Mouse (Mus musculus) 3T3-L1 (cell line): ENCODE data around the gene Wdr31.

Experiments
- DNase-seq: peaks from one replicate; pipeline ENCODE4 v3.0.0-alpha.2; 2015; ENCODE audit warnings: low read depth, low spot score

The Wdr31 gene

GRCm38 (mm10) chr4:62470598-62471051 lies at the start of gene Wdr31:
Gene Wdr31 (minus strand): TSS chr4:62470896.
- DNase-seq, result peak; percentile 64

DNA sequence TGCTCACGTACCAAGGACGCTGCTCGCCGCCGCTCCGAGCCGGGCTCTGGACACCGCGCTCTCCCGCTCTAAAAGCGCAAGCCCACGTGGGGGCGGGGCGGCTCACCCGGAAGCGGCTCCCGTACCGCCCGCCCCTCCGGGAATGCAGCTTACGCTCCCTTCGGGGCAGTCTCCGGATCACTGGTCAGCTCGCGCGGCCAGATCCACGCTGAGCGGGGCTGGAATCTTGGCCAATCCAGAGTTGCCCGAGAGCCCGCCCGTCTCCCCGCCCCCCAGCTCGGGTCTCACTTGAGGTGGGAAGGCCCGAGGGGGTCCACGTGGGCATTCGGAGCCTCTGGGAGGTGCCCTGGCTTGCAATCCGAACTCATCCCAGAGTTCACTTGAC lies 49.1 kb upstream of the Wdr31 start, which contains the start of gene Alad:
TSS of gene Alad (minus strand) at position 70 of the 385 bp plus-strand sequence.
- peak; percentile 95 for DNase-seq

- no peak for DNase-seq
Measured at GRCm38 (mm10) chr4:62519122-62519848, 48.6 kb upstream of the Wdr31 start.

DNA sequence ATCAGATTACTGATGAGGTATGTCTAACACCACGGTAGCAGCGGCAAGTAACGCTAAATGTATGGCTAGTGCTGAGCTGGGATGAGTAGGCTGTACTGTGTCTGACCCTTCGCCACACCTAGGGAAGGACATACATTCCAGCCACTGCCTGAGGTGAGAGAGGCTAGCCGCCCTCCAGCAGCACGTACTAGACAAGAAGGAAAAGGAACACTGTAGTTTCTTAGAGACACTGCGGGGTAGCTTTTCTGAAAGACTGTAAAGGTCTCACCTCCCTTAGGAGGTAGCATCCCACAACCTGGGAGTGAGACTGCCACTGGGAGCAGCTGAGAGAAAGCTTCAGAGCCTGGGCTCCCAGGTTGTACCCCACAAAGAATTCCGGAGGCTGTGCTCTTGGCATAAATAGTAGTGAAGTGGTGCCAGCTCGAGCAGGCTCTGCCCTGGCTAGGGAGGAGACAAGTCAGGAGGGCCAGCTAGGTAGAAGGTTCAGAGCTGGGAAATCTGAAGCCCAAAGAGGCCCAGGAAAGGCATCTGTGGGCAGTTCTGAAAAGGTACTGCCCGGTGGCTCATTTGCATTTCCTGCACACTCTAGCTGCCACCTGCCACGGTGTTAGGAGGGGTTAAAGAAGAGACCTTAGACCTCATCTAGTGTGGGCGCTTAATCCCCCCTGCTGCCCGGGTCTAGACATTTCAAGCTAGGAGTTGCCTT lies 47.9 kb upstream of the Wdr31 start:
- no peak for DNase-seq

GRCm38 (mm10) chr4:62517538-62518415 lies 47.1 kb upstream of the Wdr31 start:
- peak; percentile 54 for DNase-seq

DNA sequence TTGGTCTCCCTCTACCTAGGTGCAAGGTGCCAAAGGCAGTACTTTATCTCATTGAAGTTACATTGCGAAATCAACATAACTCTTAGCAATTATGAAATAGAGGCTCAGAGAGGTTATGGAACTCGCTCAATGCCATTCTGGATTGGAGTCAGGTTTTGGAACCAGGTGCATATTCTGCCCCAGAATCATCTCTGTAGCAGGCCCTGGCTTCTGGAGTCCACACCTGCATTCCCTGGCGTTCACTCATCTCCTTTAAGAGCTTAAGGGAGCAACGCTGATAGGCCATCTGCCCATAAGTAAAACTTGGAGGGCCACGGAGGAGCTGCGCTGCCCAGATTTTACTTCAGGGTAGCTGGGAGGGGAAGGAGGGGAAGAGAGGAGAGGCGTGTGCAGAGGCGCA lies 46.4 kb upstream of the Wdr31 start:
- DNase-seq, result no peak

- DNase-seq, result no peak
Measured at GRCm38 (mm10) chr4:62516579-62516978, 45.9 kb upstream of the Wdr31 start.

GRCm38 (mm10) chr4:62516079-62516478 lies 45.4 kb upstream of the Wdr31 start:
- DNase-seq, result no peak

DNA sequence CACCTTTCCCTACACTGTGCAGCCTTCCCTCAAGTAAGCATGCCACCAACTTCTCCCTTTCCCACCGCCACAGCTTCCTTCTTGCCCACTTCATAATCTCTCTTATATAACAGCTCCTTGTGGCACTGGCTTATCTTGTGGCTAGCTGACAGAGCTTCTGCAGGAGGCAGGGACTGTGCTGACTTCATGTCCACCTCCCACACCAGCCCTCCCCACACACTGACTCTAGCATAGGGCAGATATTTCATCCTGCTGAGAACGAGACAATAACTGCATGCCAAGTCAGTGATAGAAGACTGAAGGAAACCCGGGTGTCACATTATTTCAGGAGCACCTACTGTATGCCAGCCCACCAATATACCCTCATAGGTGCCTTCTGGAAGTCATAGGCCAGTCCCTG lies 44.8 kb upstream of the Wdr31 start:
- DNase-seq, result no peak

- DNase-seq, result no peak
Measured at GRCm38 (mm10) chr4:62514995-62515394, 44.3 kb upstream of the Wdr31 start.

- no peak for DNase-seq
Measured at GRCm38 (mm10) chr4:62513998-62514506, 43.4 kb upstream of the Wdr31 start.

DNA sequence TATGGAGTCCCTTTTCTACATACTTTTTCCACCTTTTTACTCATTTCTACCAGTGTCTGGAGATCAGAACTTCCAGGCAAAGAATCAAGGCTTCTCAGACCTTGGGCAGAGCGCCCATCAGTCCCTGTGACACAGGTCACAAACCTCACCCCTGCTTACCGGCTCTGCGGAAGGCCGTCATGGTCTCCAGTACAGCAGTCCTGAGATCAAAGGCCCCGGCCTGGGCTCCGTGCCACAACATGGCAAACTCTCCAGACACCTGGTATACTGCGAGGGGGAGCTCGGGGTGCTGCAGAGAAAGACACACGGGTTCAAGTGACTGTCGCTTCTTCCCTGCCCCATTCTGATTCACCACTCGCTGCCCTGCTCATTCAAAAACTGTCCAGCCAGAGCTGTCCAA lies 39.2 kb upstream of the Wdr31 start:
- DNase-seq, result no peak

DNA sequence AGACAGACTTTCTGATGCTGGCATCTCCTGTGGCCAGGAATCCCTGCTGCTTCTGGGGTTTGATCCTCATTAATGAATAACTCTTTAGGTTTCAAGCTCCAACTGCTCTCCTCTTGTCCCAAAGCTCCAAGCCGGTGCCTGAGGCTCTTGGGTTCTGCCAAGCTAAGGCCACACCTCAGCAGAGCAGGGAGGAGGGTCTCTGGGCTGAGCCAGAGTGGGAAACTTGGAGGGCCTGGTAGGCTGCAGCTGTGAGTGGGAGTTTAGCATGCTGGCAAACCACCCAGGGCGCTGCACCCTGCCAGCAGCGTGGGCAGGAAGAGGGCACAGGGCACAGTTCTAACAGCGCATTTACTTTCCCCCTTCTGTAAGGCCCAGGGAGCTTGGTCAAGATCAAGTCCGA lies 38.1 kb upstream of the Wdr31 start:
- no peak for DNase-seq

GRCm38 (mm10) chr4:62506798-62507197 lies 36.1 kb upstream of the Wdr31 start:
- DNase-seq, result peak; percentile 70

DNA sequence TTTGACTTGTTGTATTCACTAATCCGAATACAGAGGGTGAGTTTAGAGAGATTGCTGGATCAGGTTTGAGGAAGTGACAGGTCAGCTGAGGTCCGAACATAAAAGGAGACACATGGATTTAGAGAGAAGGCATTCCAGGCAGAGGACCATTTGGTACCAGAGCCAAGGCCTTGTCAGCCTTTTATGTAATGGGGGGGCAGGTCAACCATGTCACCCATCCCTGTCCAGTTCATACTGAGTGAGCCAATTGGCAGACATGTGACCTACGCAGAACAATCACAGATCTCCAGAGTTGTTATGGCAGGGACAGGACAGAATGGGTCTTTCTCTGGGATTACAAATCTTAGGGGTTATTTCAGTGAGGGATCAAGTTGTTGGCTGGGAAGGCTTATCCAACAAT lies 35.3 kb upstream of the Wdr31 start:
- no peak for DNase-seq

DNA sequence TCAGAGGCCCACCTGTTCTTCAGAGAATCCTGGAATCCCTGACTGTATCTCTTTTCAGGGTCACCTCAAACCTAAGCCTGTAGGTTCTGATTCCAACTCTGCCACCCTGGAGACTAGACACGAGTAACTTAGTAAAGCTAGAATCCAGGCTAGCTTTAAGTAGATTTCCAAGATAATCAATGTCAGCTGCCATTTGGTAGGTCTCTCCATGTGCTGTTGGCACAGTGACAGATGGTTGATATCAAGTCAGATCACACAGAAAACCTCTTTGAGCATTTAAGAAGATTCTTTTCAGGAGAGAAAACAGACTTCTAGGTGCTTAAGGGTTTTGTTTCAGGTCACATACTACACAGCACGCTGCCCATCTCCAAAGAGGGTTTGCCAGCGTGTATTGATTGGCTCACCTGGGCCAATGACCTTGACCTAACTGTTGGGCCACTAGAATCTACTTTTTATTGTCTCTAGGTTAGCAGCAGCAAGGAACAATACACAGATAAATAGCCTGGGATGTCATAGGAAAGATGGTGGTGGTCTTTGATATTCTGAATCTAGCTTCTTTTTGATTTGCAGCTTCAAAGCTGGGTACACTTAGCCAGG lies 32.8 kb upstream of the Wdr31 start, which contains the start of gene Hdhd3:
TSS of gene Hdhd3 (minus strand) at position 94 of the 597 bp plus-strand sequence.
- no peak for DNase-seq

DNA sequence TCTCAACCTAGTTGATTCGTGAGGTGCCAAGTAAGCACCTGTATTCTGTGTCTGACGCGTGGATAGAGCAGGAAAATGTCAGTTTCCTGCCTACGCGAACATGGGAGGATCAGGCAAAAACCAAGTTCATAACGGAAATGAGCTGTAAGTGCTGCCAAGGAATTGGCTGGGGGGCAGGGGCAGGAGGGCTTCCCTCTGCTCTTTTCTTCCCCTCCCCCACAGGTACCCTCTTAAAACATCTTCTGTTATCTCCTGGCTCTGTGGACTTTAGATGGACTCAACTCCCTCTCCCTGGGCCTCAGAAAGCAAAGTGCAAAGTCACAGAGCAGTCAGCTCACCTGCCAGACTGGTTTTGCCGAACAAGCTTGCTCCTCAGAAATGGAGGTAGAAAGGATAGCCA lies 32.3 kb upstream of the Wdr31 start:
- no peak for DNase-seq

DNA sequence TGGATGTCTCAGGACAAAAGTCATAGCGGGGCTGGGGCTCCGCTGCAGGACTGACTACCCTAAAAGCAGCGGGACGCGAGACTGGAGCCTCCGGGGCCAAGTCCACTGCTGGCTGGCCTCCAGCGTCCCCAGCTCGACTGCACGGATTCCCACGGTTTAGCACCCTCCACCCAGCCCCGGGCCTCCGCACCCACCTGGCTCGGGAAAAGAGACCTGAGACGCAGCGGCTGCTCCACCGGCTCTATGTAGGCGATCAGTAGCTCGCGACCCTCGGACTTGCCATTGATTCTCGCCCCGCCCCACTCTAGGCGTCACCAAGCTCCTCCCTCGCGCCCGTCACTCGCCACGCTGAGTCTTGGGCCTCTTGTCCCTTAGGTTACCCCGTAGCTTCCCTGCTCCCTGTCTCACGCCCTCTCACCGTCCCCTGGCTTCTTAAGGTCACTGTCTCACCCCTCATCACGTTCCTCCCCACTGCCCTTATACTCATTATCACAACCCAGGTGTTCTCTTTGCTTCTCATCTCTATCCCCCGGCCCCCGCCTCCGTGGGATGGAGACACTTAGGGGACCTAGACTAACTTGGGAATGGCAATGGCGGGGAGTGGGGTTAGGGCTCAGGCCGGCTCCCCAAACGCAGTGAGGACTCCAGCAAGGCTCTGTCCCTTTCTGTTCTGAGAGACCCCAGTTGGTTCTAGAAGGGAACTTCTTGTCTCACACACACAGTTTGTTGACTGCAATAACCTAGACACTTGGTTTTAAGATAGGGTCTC lies 31.5 kb upstream of the Wdr31 start:
- peak; percentile 91 for DNase-seq

DNA sequence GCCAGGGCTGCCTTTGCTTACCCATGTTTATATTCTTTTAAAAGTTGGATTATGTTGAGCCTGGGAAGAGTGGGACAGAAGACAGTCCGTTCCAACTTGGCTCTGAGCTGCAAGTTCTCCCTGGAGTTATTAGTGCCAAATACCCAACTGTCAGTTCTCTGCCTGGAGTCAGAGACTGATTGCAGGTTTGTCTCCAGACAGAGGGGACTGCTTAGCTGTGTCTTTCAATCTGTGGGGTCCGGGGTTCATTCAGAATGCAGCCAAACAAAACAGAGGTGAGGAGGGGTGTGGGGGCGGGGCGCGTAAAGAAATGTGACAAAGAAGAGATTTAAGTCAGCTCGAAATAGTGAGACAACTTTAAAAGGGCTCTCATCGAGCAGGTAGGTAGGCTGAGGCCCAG lies 30.8 kb upstream of the Wdr31 start:
- peak; percentile 43 for DNase-seq

GRCm38 (mm10) chr4:62500799-62501198 lies 30.1 kb upstream of the Wdr31 start:
- no peak for DNase-seq

GRCm38 (mm10) chr4:62496815-62497214 lies 26.1 kb upstream of the Wdr31 start:
- peak; percentile 97 for DNase-seq
